Mouse (Mus musculus) lung, adult 2 months (tissue): ENCODE results near the gene Khk.

Source experiments
- CTCF ChIP-seq: fragments of 200-500 bp; IDR thresholded peaks from 2 replicates; pipeline ENCODE4 v1.5.1; 2011; ENCODE audit warnings: mild to moderate bottlenecking, low read length, control low read depth; ENCODE audit not compliant: insufficient read depth
- POLR2A ChIP-seq: fragments of 200-500 bp; IDR thresholded peaks from 2 replicates; pipeline ENCODE4 v1.6.1; 2011; ENCODE audit warnings: low read depth, mild to moderate bottlenecking, control low read depth, low read length, borderline replicate concordance; ENCODE audit errors: extremely low read depth

- TF ChIP-seq POLR2A (no peak), CTCF (no peak)
Measured at GRCm38 (mm10) chr5:30918691-30919090, 2.5 kb upstream of the Khk start.
